Mouse (Mus musculus): ENCODE data around the gene Gm28048.

GRCm38 (mm10) chr11:22857106-22857704 lies 124.7 kb downstream of the Gm28048 start:
- TF ChIP-seq POLR2A (IDR thresholded peaks at IDR 0.05; ENCODE audit: control insufficient read depth, low read depth, low read length) (no peak), CTCF (IDR thresholded peaks at IDR 0.05; ENCODE audit: control insufficient read depth, insufficient read depth, insufficient replicate concordance, low read depth, low read length) (no peak)
